Comparison of ENCODE assay signal across 8 mouse cellular contexts in genomic region chr12:54734307-54735131, GRCm38 (mm10). TPM values are rescaled to one million over a fixed set of nuclear protein-coding genes. Genes with fewer than 3 reads are reported as not detected.
DNase-seq lines count a peak whose midpoint lies in the region; ATAC-seq and TF ChIP-seq lines count a peak whose summit lies in the region.
"Not testable (repeated sequence)": the region's sequence is repeated elsewhere in the genome, so short reads cannot be mapped to it uniquely, and the experiment has no call there.

No protein-coding gene starts in this region.

- H3K9ac ChIP-seq in embryonic facial prominence, embryonic 15.5 days; intestine, embryonic 15.5 days; limb, embryonic 12.5 days (replicated peaks): not testable (repeated sequence)
- H3K9ac ChIP-seq in heart, adult 2 months (ENCODE audit: low read depth, low read length), result peak overlapping the region; percentile 62; the same call in 1 of the 2 replicates

- peak; percentile 49; the same call in 1 of the 2 replicates for TF ChIP-seq POLR2A in heart, adult 2 months (IDR thresholded peaks at IDR 0.05; ENCODE audit: insufficient read depth, low read depth, low read length)

- DNase-seq in adrenal gland, postnatal 10 days, result peak; percentile 35
- DNase-seq in heart, adult 2 months, result peak in 1 of 2 experiments; percentile 32
- peak; percentile 59 for DNase-seq in lung, postnatal 36 days
- peak; percentile 41 for DNase-seq in ovary, postnatal 36 days (ENCODE audit: low spot score)
- peak; percentile 74 for DNase-seq in thymus, postnatal 14 days

- not testable (repeated sequence) for H3K27ac ChIP-seq in embryonic facial prominence, embryonic 15.5 days (replicated peaks); heart, adult 2 months; intestine, embryonic 15.5 days; limb, embryonic 12.5 days

- H3K79me2 ChIP-seq in heart, adult 2 months (replicated peaks; ENCODE audit: control insufficient read depth, insufficient read depth, low read length), result not testable (repeated sequence)

- peak; percentile 69 for ATAC-seq in embryonic facial prominence, embryonic 15.5 days (ENCODE audit: insufficient number of reproducible peaks, low FRiP score, low TSS enrichment, low read depth)
- ATAC-seq in intestine, embryonic 15.5 days, result peak; percentile 73
- ATAC-seq in limb, embryonic 12.5 days (ENCODE audit: insufficient number of reproducible peaks, insufficient read depth, low FRiP score, low TSS enrichment, low read depth), result peak; percentile 61

- not testable (repeated sequence) for H3K4me1 ChIP-seq in embryonic facial prominence, embryonic 15.5 days; heart, adult 2 months (ENCODE audit: control insufficient read depth, insufficient read depth, low read length); intestine, embryonic 15.5 days (replicated peaks); limb, embryonic 12.5 days (replicated peaks)

- not testable (repeated sequence) for H3K9me3 ChIP-seq in embryonic facial prominence, embryonic 15.5 days (replicated peaks); intestine, embryonic 15.5 days; limb, embryonic 12.5 days

- intact Hi-C loops in heart, adult 2 months (cut with DNase I), result not testable (repeated sequence)

- H3K4me2 ChIP-seq in embryonic facial prominence, embryonic 15.5 days (replicated peaks); intestine, embryonic 15.5 days (replicated peaks); limb, embryonic 12.5 days: not testable (repeated sequence)

- not testable (repeated sequence) for H3K36me3 ChIP-seq in embryonic facial prominence, embryonic 15.5 days; heart, adult 2 months (ENCODE audit: control insufficient read depth, insufficient read depth, low read length); intestine, embryonic 15.5 days; limb, embryonic 12.5 days

- not testable (repeated sequence) for TF ChIP-seq CTCF in heart, adult 2 months (IDR thresholded peaks at IDR 0.05)

- not testable (repeated sequence) for H3K4me3 ChIP-seq in embryonic facial prominence, embryonic 15.5 days (replicated peaks); heart, adult 2 months; intestine, embryonic 15.5 days (replicated peaks); limb, embryonic 12.5 days (replicated peaks)

- H3K27me3 ChIP-seq in embryonic facial prominence, embryonic 15.5 days; heart, adult 2 months (ENCODE audit: control insufficient read depth, insufficient read depth, low read length); intestine, embryonic 15.5 days (replicated peaks); limb, embryonic 12.5 days: not testable (repeated sequence)

- 0% methylated on average over 8 of the region's 49 CpGs for WGBS in embryonic facial prominence, embryonic 15.5 days
- 0% methylated on average over 11 of the region's 49 CpGs for WGBS in heart, adult 2 months
- 0% methylated on average over 10 of the region's 49 CpGs for WGBS in intestine, embryonic 15.5 days
- 2% methylated on average over 9 of the region's 49 CpGs for WGBS in limb, embryonic 12.5 days

- not testable (repeated sequence) for TF ChIP-seq EP300 in heart, adult 2 months (IDR thresholded peaks at IDR 0.05; ENCODE audit: insufficient read depth, low read depth, low read length)

RNA-seq across cellular contexts. Expression of gene Eapp, which starts 38.8 kb away (rescaled TPM):
- 10 to 100 TPM; 33.5 to 36.8 TPM for total RNA-seq in adrenal gland, postnatal 10 days (2021)
- polyA plus RNA-seq in embryonic facial prominence, embryonic 15.5 days (2015; fragmentation: Nextera tagmentation; extraction: Ambion mirVana), result 71.1 and 72.6 TPM in 2 replicates
- total RNA-seq in heart, adult 2 months (2021), result 10 to 100 TPM; 27.4 to 27.9 TPM
- polyA plus RNA-seq in heart, adult 2 months (2012; rRNA removed), result 7.9 and 10.7 TPM in 2 replicates
- polyA plus RNA-seq in intestine, embryonic 15.5 days (2015; fragmentation: Nextera tagmentation; extraction: Ambion mirVana), result 54.6 and 58.1 TPM in 2 replicates
- 63.0 and 73.3 TPM in 2 replicates for polyA plus RNA-seq in limb, embryonic 12.5 days (2016; fragmentation: Nextera tagmentation; extraction: Ambion mirVana)
